19 mouse cellular contexts compared by ENCODE assay signal in the genomic region with DNA sequence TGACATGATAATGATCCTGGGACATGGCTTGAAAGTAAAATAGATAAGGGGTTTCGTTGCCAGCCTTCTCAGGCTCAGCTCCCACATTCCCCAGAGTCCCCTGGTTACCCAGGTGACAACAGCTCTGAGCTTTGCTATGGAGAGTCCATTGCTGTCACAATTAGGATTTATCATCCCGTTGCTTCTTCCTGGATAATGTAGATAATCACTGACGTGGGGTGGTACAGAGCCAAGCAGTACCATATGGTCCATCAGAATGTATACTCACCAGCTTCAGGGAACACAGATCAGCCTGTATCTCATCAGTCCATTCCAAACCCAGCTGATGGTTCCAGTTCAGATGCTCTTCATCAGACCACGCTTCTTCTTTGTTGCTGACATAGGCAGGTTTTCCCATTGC.
DNase-seq lines count a peak whose midpoint lies in the region; ATAC-seq and TF ChIP-seq lines count a peak whose summit lies in the region.
"Had no signal": no experiment of that assay in that cellular context is flagged by ENCODE, and none has a peak within 500 bp of the region (broad histone marks: within the 10 kb centered on the region; RNA-seq: fewer than 3 reads in every experiment).

No protein-coding gene starts in this region.

- no peak overlapping the region for H3K9ac ChIP-seq in hindbrain, embryonic 13.5 days
- H3K9ac ChIP-seq in midbrain, postnatal 0 days (replicated peaks; ENCODE audit: low read length, poor library complexity, severe bottlenecking): no peak overlapping the region
- no peak overlapping the region for H3K9ac ChIP-seq in midbrain, embryonic 11.5 days (ENCODE audit: low read length)
- no peak overlapping the region for H3K9ac ChIP-seq in hindbrain, embryonic 14.5 days
- H3K9ac ChIP-seq in hindbrain, postnatal 0 days (replicated peaks; ENCODE audit: low read length): no peak overlapping the region
- H3K9ac ChIP-seq: embryonic facial prominence, embryonic 15.5 days; heart, embryonic 15.5 days had no signal

- no peak overlapping the region for H3K4me3 ChIP-seq in hindbrain, embryonic 13.5 days
- no peak overlapping the region for H3K4me3 ChIP-seq in hindbrain, embryonic 10.5 days
- H3K4me3 ChIP-seq in midbrain, postnatal 0 days (ENCODE audit: low read depth, low read length): no peak overlapping the region
- no peak overlapping the region for H3K4me3 ChIP-seq in midbrain, embryonic 11.5 days (ENCODE audit: low read depth, low read length)
- H3K4me3 ChIP-seq in hindbrain, embryonic 14.5 days (replicated peaks; ENCODE audit: low read length): no peak overlapping the region
- H3K4me3 ChIP-seq in hindbrain, postnatal 0 days (ENCODE audit: low read length): no peak overlapping the region
- H3K4me3 ChIP-seq: embryonic facial prominence, embryonic 15.5 days; erythroblast, embryonic 14.5 days; forebrain, embryonic 10.5 days; heart, adult 2 months; heart, embryonic 15.5 days had no signal

- H3K27ac ChIP-seq in hindbrain, embryonic 13.5 days: no peak overlapping the region
- no peak overlapping the region for H3K27ac ChIP-seq in hindbrain, embryonic 10.5 days
- no peak overlapping the region for H3K27ac ChIP-seq in midbrain, postnatal 0 days (ENCODE audit: low read depth, low read length)
- no peak overlapping the region for H3K27ac ChIP-seq in midbrain, embryonic 11.5 days (ENCODE audit: low read depth, low read length)
- no peak overlapping the region for H3K27ac ChIP-seq in hindbrain, embryonic 14.5 days
- no peak overlapping the region for H3K27ac ChIP-seq in hindbrain, postnatal 0 days
- H3K27ac ChIP-seq: embryonic facial prominence, embryonic 15.5 days; forebrain, embryonic 10.5 days; heart, adult 2 months; heart, embryonic 15.5 days had no signal

- H3K9me3 ChIP-seq in hindbrain, embryonic 13.5 days: no peaks in the 10 kb centered on the region
- H3K9me3 ChIP-seq in hindbrain, embryonic 10.5 days: no peaks in the 10 kb centered on the region
- H3K9me3 ChIP-seq in midbrain, postnatal 0 days (ENCODE audit: low read length): no peaks in the 10 kb centered on the region
- H3K9me3 ChIP-seq in midbrain, embryonic 11.5 days (ENCODE audit: control insufficient read depth, low read length): no peaks in the 10 kb centered on the region
- H3K9me3 ChIP-seq in hindbrain, embryonic 14.5 days (ENCODE audit: control insufficient read depth, low read length): no peaks in the 10 kb centered on the region
- H3K9me3 ChIP-seq in hindbrain, postnatal 0 days (ENCODE audit: low read length): no peaks in the 10 kb centered on the region
- H3K9me3 ChIP-seq: embryonic facial prominence, embryonic 15.5 days; forebrain, embryonic 10.5 days; heart, embryonic 15.5 days had no signal

- H3K36me3 ChIP-seq in hindbrain, embryonic 13.5 days: no peaks in the 10 kb centered on the region
- no peaks in the 10 kb centered on the region for H3K36me3 ChIP-seq in hindbrain, embryonic 10.5 days
- no peaks in the 10 kb centered on the region for H3K36me3 ChIP-seq in midbrain, postnatal 0 days (ENCODE audit: insufficient read depth, low read length)
- H3K36me3 ChIP-seq in midbrain, embryonic 11.5 days (ENCODE audit: control insufficient read depth, insufficient read depth, low read length): no peaks in the 10 kb centered on the region
- H3K36me3 ChIP-seq in hindbrain, embryonic 14.5 days (replicated peaks; ENCODE audit: control insufficient read depth, insufficient read depth): no peaks in the 10 kb centered on the region
- H3K36me3 ChIP-seq in hindbrain, postnatal 0 days (ENCODE audit: insufficient read depth, low read length): no peaks in the 10 kb centered on the region
- H3K36me3 ChIP-seq: embryonic facial prominence, embryonic 15.5 days; forebrain, embryonic 10.5 days; heart, embryonic 15.5 days had no signal

- ATAC-seq in hindbrain, embryonic 13.5 days (ENCODE audit: low FRiP score): peak; percentile 57
- ATAC-seq in midbrain, postnatal 0 days (ENCODE audit: low FRiP score): no peak
- no peak for ATAC-seq in midbrain, embryonic 11.5 days (ENCODE audit: low FRiP score)
- peak; percentile 40; the same call in 1 of the 2 replicates for ATAC-seq in hindbrain, embryonic 14.5 days (ENCODE audit: low FRiP score)
- peak; percentile 59; the same call in 1 of the 2 replicates for ATAC-seq in hindbrain, postnatal 0 days
- ATAC-seq in CD4-positive, CD25-positive, alpha-beta regulatory T cell, adult 4 months: no peak
- ATAC-seq: forebrain, embryonic 14.5 days; intestine, embryonic 16.5 days had no signal

- H3K4me2 ChIP-seq in hindbrain, embryonic 13.5 days: no peak overlapping the region
- H3K4me2 ChIP-seq in midbrain, postnatal 0 days (ENCODE audit: low read depth, low read length, poor library complexity, severe bottlenecking): no peak overlapping the region
- no peak overlapping the region for H3K4me2 ChIP-seq in midbrain, embryonic 11.5 days
- no peak overlapping the region for H3K4me2 ChIP-seq in hindbrain, embryonic 14.5 days (replicated peaks)
- no peak overlapping the region for H3K4me2 ChIP-seq in hindbrain, postnatal 0 days (ENCODE audit: low read depth, low read length)
- H3K4me2 ChIP-seq: embryonic facial prominence, embryonic 15.5 days; heart, embryonic 11.5 days; heart, embryonic 15.5 days had no signal

- WGBS in hindbrain, embryonic 13.5 days: 38% methylated on average over 4 of the region's 4 CpGs
- WGBS in hindbrain, embryonic 10.5 days: 72% methylated on average over 4 of the region's 4 CpGs
- 43% methylated on average over 4 of the region's 4 CpGs for WGBS in midbrain, postnatal 0 days
- 60% methylated on average over 4 of the region's 4 CpGs for WGBS in midbrain, embryonic 11.5 days
- 49% methylated on average over 4 of the region's 4 CpGs for WGBS in hindbrain, embryonic 14.5 days
- 31% methylated on average over 4 of the region's 4 CpGs for WGBS in hindbrain, postnatal 0 days

- H3K4me1 ChIP-seq in hindbrain, embryonic 13.5 days (replicated peaks): no peaks in the 10 kb centered on the region
- H3K4me1 ChIP-seq in hindbrain, embryonic 10.5 days (replicated peaks): no peaks in the 10 kb centered on the region
- H3K4me1 ChIP-seq in midbrain, postnatal 0 days (ENCODE audit: insufficient read depth, low read length): no peaks in the 10 kb centered on the region
- H3K4me1 ChIP-seq in midbrain, embryonic 11.5 days (ENCODE audit: control insufficient read depth, insufficient read depth, low read length): no peaks in the 10 kb centered on the region
- no peaks in the 10 kb centered on the region for H3K4me1 ChIP-seq in hindbrain, embryonic 14.5 days (replicated peaks; ENCODE audit: control insufficient read depth, insufficient read depth, low read length)
- no peaks in the 10 kb centered on the region for H3K4me1 ChIP-seq in hindbrain, postnatal 0 days (ENCODE audit: insufficient read depth, low read length)
- H3K4me1 ChIP-seq: embryonic facial prominence, embryonic 15.5 days; forebrain, embryonic 10.5 days; heart, embryonic 15.5 days had no signal

- no peak for TF ChIP-seq CTCF in midbrain, postnatal 0 days (IDR thresholded peaks at IDR 0.05)
- TF ChIP-seq CTCF in hindbrain, postnatal 0 days (IDR thresholded peaks at IDR 0.05; ENCODE audit: low read depth): no peak

- no peak for DNase-seq in hindbrain, embryonic 10.5 days (ENCODE audit: low spot score)
- peak; percentile 47 for DNase-seq in midbrain, postnatal 0 days (ENCODE audit: low spot score)
- DNase-seq in midbrain, embryonic 11.5 days (ENCODE audit: low spot score, missing footprints): no peak
- no peak for DNase-seq in hindbrain, embryonic 14.5 days (ENCODE audit: low spot score)
- peak; percentile 48 for DNase-seq in hindbrain, postnatal 0 days (ENCODE audit: low spot score)
- DNase-seq: adrenal gland, adult 2 months; adrenal gland, postnatal 25 days; embryo, embryonic 11 days; heart, adult 2 months; heart, postnatal 14 days had no signal

- no peaks in the 10 kb centered on the region for H3K27me3 ChIP-seq in hindbrain, embryonic 13.5 days
- no peaks in the 10 kb centered on the region for H3K27me3 ChIP-seq in hindbrain, embryonic 10.5 days (ENCODE audit: insufficient read depth, poor library complexity, severe bottlenecking)
- H3K27me3 ChIP-seq in midbrain, postnatal 0 days (ENCODE audit: insufficient read depth, low read length): no peaks in the 10 kb centered on the region
- H3K27me3 ChIP-seq in midbrain, embryonic 11.5 days (ENCODE audit: control insufficient read depth, insufficient read depth, low read length): no peaks in the 10 kb centered on the region
- H3K27me3 ChIP-seq in hindbrain, embryonic 14.5 days (ENCODE audit: control insufficient read depth, insufficient read depth, low read length): no peaks in the 10 kb centered on the region
- H3K27me3 ChIP-seq in hindbrain, postnatal 0 days (ENCODE audit: insufficient read depth, low read length): no peaks in the 10 kb centered on the region
- H3K27me3 ChIP-seq: embryonic facial prominence, embryonic 15.5 days; heart, embryonic 15.5 days had no signal

Comparison
In these comparisons a context has a peak if more than half of its experiments do, and no peak if none do; other contexts are left out.
1. DNase-seq: peak in midbrain, postnatal 0 days (single experiment) and hindbrain, postnatal 0 days (single experiment); none in hindbrain, embryonic 10.5 days (single experiment), midbrain, embryonic 11.5 days (single experiment) and hindbrain, embryonic 14.5 days (single experiment).
2. ATAC-seq: peak in hindbrain, embryonic 13.5 days (single experiment), hindbrain, embryonic 14.5 days (single experiment) and hindbrain, postnatal 0 days (single experiment); none in midbrain, postnatal 0 days (single experiment), midbrain, embryonic 11.5 days (single experiment) and CD4-positive, CD25-positive, alpha-beta regulatory T cell, adult 4 months (single experiment).